Mouse (Mus musculus) G1E-ER4 (cell line): Measurements from ENCODE around the gene Tex35. TPM values are rescaled to one million over a fixed set of nuclear protein-coding genes. Genes with fewer than 3 reads are reported as not detected.

Experiments
- GATA1 ChIP-seq: IDR thresholded peaks from one replicate; pipeline ENCODE4 v1.8.0; 2012; ENCODE audit warnings: low read length, inconsistent platforms
- polyA plus RNA-seq: library from polyadenylated mRNA; stranded (reverse); fragments of >175 nt; gene quantifications from 2 replicates; pipeline ENCODE4 v1.2.3, GENCODE M21; 2012

Tex35 gene
- polyA plus RNA-seq, 1 experiment, result not detected

- TF ChIP-seq GATA1, result no peak
Observed at GRCm38 (mm10) chr1:157069181-157069828, 39.2 kb downstream of the Tex35 start.

- no peak for TF ChIP-seq GATA1
Observed at GRCm38 (mm10) chr1:157068316-157068715, 40.2 kb downstream of the Tex35 start.

- no peak for TF ChIP-seq GATA1
Observed at GRCm38 (mm10) chr1:157065819-157066730, 42.4 kb downstream of the Tex35 start.

- no peak for TF ChIP-seq GATA1
Observed at GRCm38 (mm10) chr1:157063318-157064115, 45.0 kb downstream of the Tex35 start.

- no peak for TF ChIP-seq GATA1
Observed at GRCm38 (mm10) chr1:157062445-157062825, 46.0 kb downstream of the Tex35 start.

- TF ChIP-seq GATA1, result no peak
Observed at GRCm38 (mm10) chr1:157061800-157062444, 46.6 kb downstream of the Tex35 start.

GRCm38 (mm10) chr1:157061170-157061569, 47.3 kb downstream of the Tex35 start:
- TF ChIP-seq GATA1, result no peak

GRCm38 (mm10) chr1:157060441-157061135, 47.9 kb downstream of the Tex35 start:
- TF ChIP-seq GATA1, result no peak

- no peak for TF ChIP-seq GATA1
Observed at GRCm38 (mm10) chr1:157055901-157056300, 52.6 kb downstream of the Tex35 start.

GRCm38 (mm10) chr1:157055288-157055831, 53.1 kb downstream of the Tex35 start:
- peak; percentile 53 for TF ChIP-seq GATA1

GRCm38 (mm10) chr1:157054659-157055058, 53.8 kb downstream of the Tex35 start:
- no peak for TF ChIP-seq GATA1

GRCm38 (mm10) chr1:157049886-157050285, 58.6 kb downstream of the Tex35 start:
- TF ChIP-seq GATA1, result no peak

Other genes with a start within 250 kb of the Tex35 start
- 20.3 and 26.5 TPM in 2 replicates for gene Ralgps2, start 169.1 kb downstream of the Tex35 start, polyA plus RNA-seq